Comparison of ENCODE assay signal across 8 mouse cellular contexts in the genomic region with DNA sequence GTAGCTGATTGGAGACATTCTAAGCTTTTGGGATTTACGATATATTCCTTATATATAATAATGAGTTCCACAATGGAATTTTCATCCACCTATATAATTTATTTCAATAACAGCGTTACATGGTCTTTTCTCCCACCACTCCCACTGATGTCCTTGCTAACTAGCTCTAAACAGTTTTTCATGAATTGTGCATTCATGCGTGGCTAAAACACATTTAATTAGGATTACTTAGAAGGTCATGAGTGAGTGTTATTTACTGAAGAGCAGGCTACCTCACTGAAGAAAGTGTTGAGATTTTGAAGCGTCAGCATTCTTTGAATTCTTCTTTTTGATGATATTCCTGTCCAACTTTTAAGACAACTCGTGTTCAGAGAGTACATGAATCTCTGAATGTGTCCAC.
"Had no signal": no experiment of that assay in that cellular context is flagged by ENCODE, and none has a peak within 500 bp of the region (broad histone marks: within the 10 kb centered on the region; RNA-seq: fewer than 3 reads in every experiment).

No protein-coding gene starts in this region.

- DNase-seq: liver, postnatal 0 days; lung, adult 2 months; lung, postnatal 14 days; lung, postnatal 36 days; right cerebral cortex, postnatal 14 days; thymus, adult 2 months; thymus, postnatal 25 days; thymus, postnatal 4 days had no signal
